Mouse (Mus musculus): ENCODE measurements at regions not wholly inside any gene's neighbourhood (a gene's known extent, or its start where the extent isn't known, plus 50 kb on each side); places are given as distances from the start of the nearest gene placed in this dataset.

DNA sequence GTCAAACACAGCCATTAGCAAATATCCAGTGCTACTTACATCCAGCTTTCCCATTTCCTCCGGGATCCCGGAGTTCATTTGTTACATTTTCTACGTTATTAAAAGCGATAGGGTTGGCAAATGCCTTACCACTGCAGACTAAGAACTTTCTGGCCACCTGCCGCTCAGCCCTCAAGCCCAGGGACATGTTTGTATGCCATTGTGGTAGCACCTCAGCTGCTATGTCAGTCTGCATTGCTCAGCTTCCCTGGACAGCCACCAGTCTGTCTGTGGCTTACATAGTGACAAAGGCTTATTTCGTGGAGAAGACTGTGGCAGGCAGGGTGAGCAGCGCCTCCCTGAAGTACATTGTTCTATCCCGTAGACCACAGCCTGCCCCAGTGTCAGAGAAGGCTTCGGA is 127.5 kb downstream of the Fam173b start:
- no peak overlapping the region for H3K9ac ChIP-seq (replicated peaks; ENCODE audit: low read length)
- ATAC-seq (ENCODE audit: low FRiP score, low TSS enrichment) (no peak), DNase-seq (no peak)
- no peak overlapping the region for H3K4me2 ChIP-seq (ENCODE audit: low read length)
- no peaks in the 10 kb centered on the region for H3K36me3 ChIP-seq (ENCODE audit: control insufficient read depth, insufficient read depth, low read length)
- no peak overlapping the region for H3K27ac ChIP-seq (replicated peaks; ENCODE audit: low read depth, low read length)
- H3K9me3 ChIP-seq (ENCODE audit: control insufficient read depth, low read length) = no peaks in the 10 kb centered on the region; the same call in 1 of the 2 replicates
- H3K4me3 ChIP-seq (replicated peaks; ENCODE audit: low read depth, low read length) = no peak overlapping the region
- WGBS = 73% methylated on average over 9 of the region's 9 CpGs
- no peaks in the 10 kb centered on the region for H3K4me1 ChIP-seq (ENCODE audit: control insufficient read depth, insufficient read depth, low read length)
- H3K27me3 ChIP-seq (ENCODE audit: control insufficient read depth, insufficient read depth, low read length) = no peaks in the 10 kb centered on the region

DNA sequence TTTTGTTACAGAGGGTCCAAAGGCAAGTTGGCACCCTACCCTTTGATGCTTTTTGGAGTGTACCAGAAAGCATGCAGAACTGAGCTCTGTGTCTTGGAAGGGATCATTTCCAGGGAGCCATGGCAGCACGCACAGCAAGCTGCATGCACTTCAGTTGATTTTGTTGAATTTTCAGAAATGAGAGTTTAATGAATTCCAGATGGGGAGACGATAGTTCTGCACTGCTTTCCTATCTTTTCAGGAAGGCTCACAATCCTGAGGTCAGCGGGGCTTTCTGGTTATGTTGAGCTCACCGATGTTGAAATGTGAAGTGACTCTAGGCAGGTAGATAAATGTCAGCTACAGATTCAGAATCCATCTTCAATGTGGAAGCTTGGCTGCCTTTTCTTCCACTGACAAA is 140.0 kb downstream of the Fam173b start:
- ATAC-seq (ENCODE audit: low FRiP score, low TSS enrichment) (no peak), DNase-seq (no peak)
- H3K27me3 ChIP-seq (ENCODE audit: control insufficient read depth, insufficient read depth, low read length) = no peaks in the 10 kb centered on the region
- 82% methylated on average over 4 of the region's 4 CpGs for WGBS
- no peak overlapping the region for H3K9ac ChIP-seq (replicated peaks; ENCODE audit: low read length)
- H3K4me2 ChIP-seq (ENCODE audit: low read length) = no peak overlapping the region
- H3K36me3 ChIP-seq (ENCODE audit: control insufficient read depth, insufficient read depth, low read length) = no peaks in the 10 kb centered on the region
- no peaks in the 10 kb centered on the region for H3K9me3 ChIP-seq (ENCODE audit: control insufficient read depth, low read length)
- H3K27ac ChIP-seq (replicated peaks; ENCODE audit: low read depth, low read length) = no peak overlapping the region
- H3K4me1 ChIP-seq (ENCODE audit: control insufficient read depth, insufficient read depth, low read length) = no peaks in the 10 kb centered on the region
- H3K4me3 ChIP-seq (replicated peaks; ENCODE audit: low read depth, low read length) = no peak overlapping the region

DNA sequence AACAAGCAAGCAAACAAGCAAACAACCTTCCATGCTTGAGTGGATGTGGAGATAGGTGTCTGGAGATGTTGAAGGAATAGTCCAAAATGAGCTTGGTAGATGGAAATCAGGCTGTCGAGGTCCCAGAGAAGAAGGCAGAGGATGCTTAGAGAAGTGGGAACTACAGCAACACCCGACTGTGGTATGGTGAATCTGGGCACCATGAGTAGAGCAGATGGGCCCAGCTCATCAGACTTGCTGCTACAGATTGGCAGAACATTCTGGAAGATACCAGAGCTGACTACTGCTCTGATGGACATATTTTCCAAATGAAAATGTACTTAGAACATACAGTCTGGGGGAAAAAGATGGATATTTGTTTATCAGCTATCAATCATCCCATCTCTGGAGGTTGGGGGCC is 142.9 kb downstream of the Fam173b start:
- no peaks in the 10 kb centered on the region for H3K4me1 ChIP-seq (ENCODE audit: control insufficient read depth, insufficient read depth, low read length)

DNA sequence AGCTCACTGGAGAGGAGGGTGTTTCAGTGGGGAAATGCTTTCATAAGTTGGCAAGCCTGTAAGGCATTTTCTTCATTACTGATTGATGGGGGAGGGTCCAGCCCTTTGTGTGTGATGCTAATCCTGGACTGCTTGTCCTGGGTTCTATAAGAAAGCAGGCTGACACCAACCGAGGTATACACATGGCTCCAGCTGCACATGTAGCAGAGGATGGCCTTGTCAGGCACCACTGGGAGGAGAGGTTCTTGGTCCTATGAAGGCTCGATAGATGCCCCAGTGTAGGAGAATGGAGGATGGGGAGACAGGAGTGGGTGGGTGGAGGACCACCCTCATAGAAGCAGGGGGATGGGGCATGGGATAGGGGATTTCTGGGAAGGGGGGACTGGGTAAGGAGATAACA is 151.0 kb downstream of the Fam173b start:
- Histone ChIP-seq H3K27ac (replicated peaks; ENCODE audit: low read depth, low read length) (no peak overlapping the region), H3K9ac (replicated peaks; ENCODE audit: low read length) (no peak overlapping the region), H3K27me3 (ENCODE audit: control insufficient read depth, insufficient read depth, low read length) (no peaks in the 10 kb centered on the region), H3K4me2 (ENCODE audit: low read length) (no peak overlapping the region), H3K4me1 (ENCODE audit: control insufficient read depth, insufficient read depth, low read length) (peaks cover 6% of the 10 kb centered on the region), H3K4me3 (replicated peaks; ENCODE audit: low read depth, low read length) (no peak overlapping the region), H3K9me3 (ENCODE audit: control insufficient read depth, low read length) (no peaks in the 10 kb centered on the region), H3K36me3 (ENCODE audit: control insufficient read depth, insufficient read depth, low read length) (no peaks in the 10 kb centered on the region)
- DNase-seq (no peak), ATAC-seq (ENCODE audit: low FRiP score, low TSS enrichment) (0 out of 2 replicates have a peak, but pooled peaks have one; percentile 31)
- WGBS = 15% methylated on average over 2 of the region's 2 CpGs

More for the DNA sequence above, 142.9 kb downstream of the Fam173b start:
- no peak overlapping the region for H3K27ac ChIP-seq (replicated peaks; ENCODE audit: low read depth, low read length)
- ATAC-seq (ENCODE audit: low FRiP score, low TSS enrichment) (no peak), DNase-seq (no peak)
- WGBS = 79% methylated on average over 2 of the region's 2 CpGs
- H3K9me3 ChIP-seq (ENCODE audit: control insufficient read depth, low read length) = no peaks in the 10 kb centered on the region
- no peak overlapping the region for H3K4me3 ChIP-seq (replicated peaks; ENCODE audit: low read depth, low read length)
- H3K36me3 ChIP-seq (ENCODE audit: control insufficient read depth, insufficient read depth, low read length) = no peaks in the 10 kb centered on the region
- H3K9ac ChIP-seq (replicated peaks; ENCODE audit: low read length) = no peak overlapping the region
- H3K4me2 ChIP-seq (ENCODE audit: low read length) = no peak overlapping the region
- no peaks in the 10 kb centered on the region for H3K27me3 ChIP-seq (ENCODE audit: control insufficient read depth, insufficient read depth, low read length)

DNA sequence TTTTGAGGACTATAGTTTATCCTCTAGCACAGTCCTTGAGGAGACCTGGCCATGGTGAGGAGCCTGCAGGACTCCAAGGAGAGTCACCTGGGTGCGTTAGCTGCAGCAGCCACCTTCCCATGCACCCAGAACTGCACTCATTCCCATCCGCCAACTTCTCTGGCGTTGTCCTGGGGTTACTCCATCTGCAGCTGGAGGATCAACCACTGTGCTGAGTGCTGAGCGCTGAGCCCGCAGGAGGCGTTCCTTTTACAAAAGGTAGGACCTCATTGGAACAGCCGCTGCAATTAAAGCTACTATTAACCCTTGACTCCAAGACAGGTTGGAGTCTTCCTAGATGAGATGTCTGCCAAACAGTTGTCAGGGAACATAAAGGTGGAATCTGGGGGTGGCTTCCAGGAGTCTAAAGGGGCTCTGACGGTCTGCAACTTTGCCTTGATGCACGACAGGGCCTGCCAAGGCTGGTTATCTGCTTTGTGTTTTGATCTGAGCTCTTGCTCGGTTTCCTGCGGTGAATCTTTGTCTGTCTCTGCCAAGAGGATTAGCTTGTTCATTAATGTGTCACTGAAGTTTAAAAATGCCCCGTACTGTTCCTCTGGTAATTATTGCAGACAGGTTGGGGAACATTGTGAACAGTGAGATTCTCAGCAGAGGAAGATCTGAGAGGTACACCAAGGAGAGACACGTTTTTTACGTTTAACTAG is 152.1 kb downstream of the Fam173b start:
- no peak overlapping the region for H3K4me3 ChIP-seq (replicated peaks; ENCODE audit: low read depth, low read length)
- no peaks in the 10 kb centered on the region for H3K27me3 ChIP-seq (ENCODE audit: control insufficient read depth, insufficient read depth, low read length)
- no peak overlapping the region for H3K9ac ChIP-seq (replicated peaks; ENCODE audit: low read length)
- H3K9me3 ChIP-seq (ENCODE audit: control insufficient read depth, low read length) = no peaks in the 10 kb centered on the region
- DNase-seq (peak; percentile 69), ATAC-seq (ENCODE audit: low FRiP score, low TSS enrichment) (no peak; the same call in 1 of the 2 replicates)
- peaks cover 6% of the 10 kb centered on the region for H3K4me1 ChIP-seq (ENCODE audit: control insufficient read depth, insufficient read depth, low read length)
- WGBS = 10% methylated on average over 14 of the region's 14 CpGs
- H3K4me2 ChIP-seq (ENCODE audit: low read length) = peak overlapping the region; percentile 25; the same call in 1 of the 2 replicates
- H3K36me3 ChIP-seq (ENCODE audit: control insufficient read depth, insufficient read depth, low read length) = no peaks in the 10 kb centered on the region
- no peak overlapping the region for H3K27ac ChIP-seq (replicated peaks; ENCODE audit: low read depth, low read length)

DNA sequence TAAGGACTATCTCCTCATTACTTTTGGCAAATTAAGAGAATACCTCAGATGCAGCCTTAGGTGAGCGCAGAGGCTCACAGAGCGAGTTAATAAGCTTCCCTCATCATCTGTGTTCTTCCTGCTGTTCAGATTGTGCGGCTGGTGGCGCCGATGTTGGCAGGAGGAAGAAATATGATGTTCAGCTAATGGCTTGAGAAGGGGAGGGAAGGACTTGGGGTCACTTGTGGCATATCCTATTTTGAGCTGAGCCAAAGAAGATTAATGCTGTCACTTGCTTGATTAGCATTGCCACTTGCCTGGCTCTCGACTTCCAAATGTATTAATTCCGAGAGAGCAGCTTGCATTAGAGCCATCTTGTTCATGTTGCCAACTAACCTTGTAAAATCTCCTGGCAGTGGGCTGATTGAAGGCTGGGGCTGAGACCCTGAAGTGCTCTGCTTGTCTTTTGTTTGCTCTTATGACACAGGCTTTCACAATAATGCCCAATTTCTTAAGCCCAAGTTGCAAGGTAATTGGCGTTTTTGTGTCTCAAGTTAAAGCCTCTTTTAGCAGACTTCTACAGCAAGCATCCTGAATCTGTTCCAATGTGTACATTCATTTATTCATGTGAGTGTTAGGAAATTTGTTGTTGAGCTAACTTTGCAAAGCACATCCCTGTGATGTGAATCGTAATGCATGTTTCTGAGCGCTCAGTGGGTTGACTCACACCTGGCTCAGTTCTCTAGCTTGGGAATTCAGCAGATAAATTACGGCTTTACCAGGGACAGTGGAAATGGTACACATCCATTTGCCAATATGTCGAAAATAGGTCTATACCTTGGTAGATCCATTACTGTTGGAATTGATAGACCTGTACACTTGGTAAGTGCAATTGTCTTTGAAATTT is 167.6 kb downstream of the Fam173b start:
- ATAC-seq (ENCODE audit: low FRiP score, low TSS enrichment) = no peak
- no peaks in the 10 kb centered on the region for H3K27me3 ChIP-seq (ENCODE audit: control insufficient read depth, insufficient read depth, low read length)
- H3K27ac ChIP-seq (replicated peaks; ENCODE audit: low read depth, low read length) = no peak overlapping the region
- no peak overlapping the region for H3K9ac ChIP-seq (replicated peaks; ENCODE audit: low read length)
- H3K4me2 ChIP-seq (ENCODE audit: low read length) = no peak overlapping the region
- 80% methylated on average over 12 of the region's 12 CpGs for WGBS
- no peaks in the 10 kb centered on the region for H3K9me3 ChIP-seq (ENCODE audit: control insufficient read depth, low read length)
- no peak overlapping the region for H3K4me3 ChIP-seq (replicated peaks; ENCODE audit: low read depth, low read length)
- peak; percentile 30 for DNase-seq
- H3K4me1 ChIP-seq (ENCODE audit: control insufficient read depth, insufficient read depth, low read length) = no peaks in the 10 kb centered on the region
- no peaks in the 10 kb centered on the region for H3K36me3 ChIP-seq (ENCODE audit: control insufficient read depth, insufficient read depth, low read length)

DNA sequence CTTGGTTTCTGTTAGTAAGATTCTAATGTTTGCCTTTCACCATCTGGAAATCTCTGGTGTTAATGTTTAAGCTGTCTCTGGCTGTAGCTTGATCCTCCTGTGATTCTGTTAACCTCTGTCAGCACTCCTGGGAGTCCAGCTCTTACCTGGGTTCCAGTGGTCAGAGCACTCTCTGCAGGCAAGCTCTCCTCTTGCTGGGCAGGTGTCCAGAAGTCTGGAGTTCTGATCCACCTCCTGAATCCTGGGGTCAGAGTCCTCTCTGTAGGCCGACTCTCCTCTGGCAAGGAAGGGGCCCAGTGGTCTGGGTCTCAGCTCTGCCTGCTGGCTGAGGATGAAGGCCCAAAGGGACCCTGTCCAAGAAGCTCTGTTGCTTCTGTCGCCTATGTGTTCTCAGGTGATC is 181.4 kb downstream of the Fam173b start:
- Histone ChIP-seq H3K27ac (replicated peaks; ENCODE audit: low read depth, low read length) (no peak overlapping the region), H3K27me3 (ENCODE audit: control insufficient read depth, insufficient read depth, low read length) (no peaks in the 10 kb centered on the region), H3K4me2 (ENCODE audit: low read length) (no peak overlapping the region), H3K36me3 (ENCODE audit: control insufficient read depth, insufficient read depth, low read length) (no peaks in the 10 kb centered on the region), H3K4me3 (replicated peaks; ENCODE audit: low read depth, low read length) (no peak overlapping the region), H3K4me1 (ENCODE audit: control insufficient read depth, insufficient read depth, low read length) (no peaks in the 10 kb centered on the region), H3K9ac (replicated peaks; ENCODE audit: low read length) (no peak overlapping the region), H3K9me3 (ENCODE audit: control insufficient read depth, low read length) (no peaks in the 10 kb centered on the region)
- 96% methylated on average over 2 of the region's 2 CpGs for WGBS
- no peak for DNase-seq
- ATAC-seq (ENCODE audit: low FRiP score, low TSS enrichment) = no peak

DNA sequence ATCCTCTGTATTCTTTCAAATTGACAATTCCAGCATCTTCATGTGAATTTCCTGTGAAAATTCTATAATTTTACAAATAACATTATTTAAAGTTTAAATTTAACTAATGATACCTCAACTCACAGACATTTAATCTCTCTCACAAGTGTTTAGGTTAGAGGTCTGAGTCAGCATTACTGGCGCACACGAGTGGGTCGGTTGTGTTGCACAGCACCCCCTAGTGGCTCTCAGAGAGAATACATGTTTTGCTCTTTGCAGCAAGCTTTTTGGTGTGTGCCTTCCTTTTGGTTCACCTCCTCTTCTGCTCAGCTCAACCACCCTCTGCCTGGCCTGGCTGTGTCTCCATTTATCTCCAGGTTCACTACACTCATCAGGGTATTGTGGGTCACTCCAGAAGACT is 183.4 kb downstream of the Fam173b start:
- 81% methylated on average over 3 of the region's 3 CpGs for WGBS
- Histone ChIP-seq H3K27ac (replicated peaks; ENCODE audit: low read depth, low read length) (no peak overlapping the region), H3K9me3 (ENCODE audit: control insufficient read depth, low read length) (0 out of 2 replicates have a peak, but pooled peaks cover 2% of the 10 kb centered on the region), H3K27me3 (ENCODE audit: control insufficient read depth, insufficient read depth, low read length) (no peaks in the 10 kb centered on the region), H3K4me2 (ENCODE audit: low read length) (no peak overlapping the region), H3K36me3 (ENCODE audit: control insufficient read depth, insufficient read depth, low read length) (no peaks in the 10 kb centered on the region), H3K9ac (replicated peaks; ENCODE audit: low read length) (no peak overlapping the region), H3K4me1 (ENCODE audit: control insufficient read depth, insufficient read depth, low read length) (no peaks in the 10 kb centered on the region), H3K4me3 (replicated peaks; ENCODE audit: low read depth, low read length) (no peak overlapping the region)
- ATAC-seq (ENCODE audit: low FRiP score, low TSS enrichment) (no peak), DNase-seq (no peak)
